Mouse (Mus musculus) heart, embryonic 12.5 days (tissue): Measurements from ENCODE around the gene Erbb4. TPM values are rescaled to one million over a fixed set of nuclear protein-coding genes. Genes with fewer than 3 reads are reported as not detected.

Experiments used
- ATAC-seq: fragments of 200-750 bp; cut with Nextera tagmentation; 2 replicates; pipeline ENCODE4 v1.8.0; 2017; ENCODE audit warnings: moderate TSS enrichment, moderate library complexity; ENCODE audit not compliant: insufficient number of reproducible peaks, low FRiP score
- H3K27ac ChIP-seq: fragments of 300-500 bp; sonication (generic); 2 replicates; pipeline ENCODE4 v1.5.1; 2016; ENCODE audit warnings: mild to moderate bottlenecking, moderate library complexity; ENCODE audit not compliant: poor library complexity, severe bottlenecking
- H3K27me3 ChIP-seq: fragments of 300-500 bp; sonication (generic); replicated peaks from 2 replicates; pipeline ENCODE4 v1.6.1; 2016; ENCODE audit warnings: mild to moderate bottlenecking, moderate library complexity
- H3K36me3 ChIP-seq: fragments of 300-500 bp; sonication (generic); 2 replicates; pipeline ENCODE4 v1.6.1; 2016; ENCODE audit warnings: mild to moderate bottlenecking, moderate library complexity
- H3K4me1 ChIP-seq: fragments of 300-500 bp; sonication (generic); replicated peaks from 2 replicates; pipeline ENCODE4 v1.6.1; 2016; ENCODE audit warnings: mild to moderate bottlenecking
- H3K4me2 ChIP-seq: fragments of 300-500 bp; sonication (generic); 2 replicates; pipeline ENCODE4 v1.6.1; 2016; ENCODE audit warnings: mild to moderate bottlenecking, moderate library complexity
- H3K4me3 ChIP-seq: fragments of 300-500 bp; sonication (generic); 2 replicates; pipeline ENCODE4 v1.5.1; 2016; ENCODE audit warnings: mild to moderate bottlenecking
- H3K9ac ChIP-seq: fragments of 300-500 bp; sonication (generic); 2 replicates; pipeline ENCODE4 v1.6.1; 2016; ENCODE audit warnings: mild to moderate bottlenecking, moderate library complexity
- H3K9me3 ChIP-seq: fragments of 300-500 bp; sonication (generic); replicated peaks from 2 replicates; pipeline ENCODE4 v1.6.1; 2016; ENCODE audit warnings: mild to moderate bottlenecking, moderate library complexity
- WGBS: fragments of 180-500 bp; shearing (Covaris S2); methylation state at CpG from one replicate; pipeline ENCODE4 v1.1.7; 2016; 5-methylcytosine and 5-hydroxymethylcytosine counted together
- polyA plus RNA-seq: library from polyadenylated mRNA; unstranded; fragments of >200 nt; fragmentation: Nextera tagmentation; extraction: Ambion mirVana; gene quantifications from 2 replicates; pipeline ENCODE4 v1.2.1, GENCODE M21; 2016

The Erbb4 gene
- polyA plus RNA-seq, 1 experiment from 2014 or later = 13.6 TPM

DNA sequence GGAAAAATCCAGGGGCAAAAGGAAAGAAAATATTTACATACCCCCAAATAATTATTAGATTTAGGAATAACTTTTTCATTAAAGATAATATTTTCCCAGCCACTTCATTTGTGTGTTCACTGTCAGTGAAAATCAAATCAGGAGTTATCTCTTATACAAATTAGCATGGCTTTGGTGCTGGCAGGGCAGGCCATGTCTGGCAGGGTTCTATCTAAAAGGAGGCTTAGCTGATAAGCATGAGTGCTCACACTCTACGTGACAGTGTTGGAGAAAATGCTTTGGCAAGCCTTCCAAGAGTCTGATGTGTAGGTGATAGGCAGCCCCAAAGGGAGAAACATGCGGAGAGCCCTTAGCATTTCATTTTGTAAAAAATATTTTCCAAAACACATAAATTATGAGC, 164.7 kb downstream of the Erbb4 start:
- 4% methylated on average over 2 of the region's 2 CpGs for WGBS
- Histone ChIP-seq H3K4me3 (no peak overlapping the region), H3K4me1 (peaks cover 7% of the 10 kb centered on the region; the same call in 1 of the 2 replicates)

DNA sequence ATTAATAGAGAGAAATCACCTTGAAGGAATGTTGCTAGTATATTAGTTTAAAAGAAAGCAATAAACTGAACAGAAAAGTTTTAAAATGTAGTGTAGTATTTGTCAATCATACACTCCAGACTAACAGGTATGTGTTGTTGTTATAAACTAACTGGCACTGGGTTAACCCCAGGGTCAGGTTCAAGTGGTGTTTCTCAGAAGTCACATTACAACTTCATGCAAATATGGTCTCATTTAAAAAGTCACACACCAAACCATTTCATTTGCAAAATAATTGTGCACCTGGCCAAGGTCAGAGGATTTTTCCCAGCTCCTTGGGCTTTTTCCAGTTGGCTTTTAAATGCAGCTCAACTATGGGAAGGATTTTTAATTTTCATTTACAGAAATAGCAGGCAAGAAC, 173.1 kb downstream of the Erbb4 start:
- Histone ChIP-seq H3K4me3 (no peak overlapping the region), H3K36me3 (no peaks in the 10 kb centered on the region), H3K27ac (no peak overlapping the region), H3K27me3 (no peaks in the 10 kb centered on the region), H3K9ac (no peak overlapping the region), H3K9me3 (no peaks in the 10 kb centered on the region), H3K4me1 (peaks cover 20% of the 10 kb centered on the region), H3K4me2 (no peak overlapping the region)
- ATAC-seq = no peak

More for the DNA sequence above, 164.7 kb downstream of the Erbb4 start:
- no peaks in the 10 kb centered on the region for H3K27me3 ChIP-seq
- H3K9ac ChIP-seq = no peak overlapping the region
- H3K27ac ChIP-seq = no peak overlapping the region
- no peaks in the 10 kb centered on the region for H3K36me3 ChIP-seq
- H3K9me3 ChIP-seq = no peaks in the 10 kb centered on the region
- ATAC-seq = no peak
- 0 out of 2 replicates have a peak overlapping the region, but pooled peaks have one; percentile 15 for H3K4me2 ChIP-seq

DNA sequence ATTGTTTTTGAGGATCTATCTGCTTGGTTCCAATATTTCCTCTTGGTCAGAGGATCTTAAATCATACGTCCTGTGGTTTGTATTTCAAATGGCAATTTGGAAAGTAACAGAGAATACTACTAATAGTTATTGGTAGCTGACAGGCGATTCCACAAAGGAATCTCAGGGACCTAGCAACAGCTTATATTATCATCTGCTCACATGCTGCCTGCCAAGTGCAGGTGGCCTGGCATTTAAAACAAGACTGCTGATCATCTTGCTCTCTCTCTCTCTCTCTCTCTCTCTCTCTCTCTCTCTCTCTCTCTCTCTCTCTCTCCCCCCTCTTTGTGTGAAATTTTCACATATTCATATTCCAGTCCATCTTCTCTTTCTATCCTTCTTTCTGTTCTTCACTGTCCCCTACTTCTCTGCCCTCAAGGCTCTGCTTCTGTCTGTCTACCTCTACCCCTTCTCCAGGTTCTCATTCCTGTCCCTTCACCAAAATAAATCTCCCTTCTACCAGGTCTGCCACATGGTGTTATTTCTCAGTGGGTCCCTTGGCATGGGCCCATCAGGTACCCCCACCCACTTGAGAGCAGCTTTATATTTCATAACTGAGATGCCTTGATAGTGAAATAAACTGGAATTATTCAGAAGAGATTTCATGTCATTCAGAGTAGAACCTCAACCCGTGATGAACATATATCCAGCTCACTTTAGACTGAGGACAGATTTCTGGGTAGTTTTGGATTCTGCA, 174.4 kb downstream of the Erbb4 start:
- H3K4me2 ChIP-seq = no peak overlapping the region
- H3K27ac ChIP-seq = peak overlapping the region; percentile 38
- H3K9me3 ChIP-seq = no peaks in the 10 kb centered on the region
- H3K4me1 ChIP-seq = peaks cover 23% of the 10 kb centered on the region
- WGBS = 61% methylated on average over 3 of the region's 3 CpGs
- ATAC-seq = no peak
- no peak overlapping the region for H3K9ac ChIP-seq
- no peaks in the 10 kb centered on the region for H3K27me3 ChIP-seq
- no peak overlapping the region for H3K4me3 ChIP-seq
- H3K36me3 ChIP-seq = no peaks in the 10 kb centered on the region

DNA sequence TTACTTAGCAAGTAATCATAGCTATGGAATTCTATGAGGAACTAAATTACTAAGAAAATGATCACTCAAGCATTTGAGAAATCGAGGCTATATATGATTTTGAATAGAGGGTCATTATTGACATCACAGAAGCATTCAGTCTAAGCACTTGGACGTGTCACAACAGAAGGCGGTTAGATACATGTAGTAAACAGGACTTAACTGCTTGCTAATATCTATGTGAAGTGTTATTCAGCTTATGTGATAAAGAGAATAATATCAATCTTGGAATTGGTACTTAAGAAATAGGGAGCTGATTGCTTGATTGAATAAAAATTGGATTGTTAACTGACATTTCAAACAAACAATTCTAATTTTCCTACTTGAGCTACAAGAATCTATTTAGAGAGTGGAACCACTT, 190.0 kb downstream of the Erbb4 start:
- no peak for ATAC-seq
- Histone ChIP-seq H3K4me2 (no peak overlapping the region), H3K4me1 (no peaks in the 10 kb centered on the region), H3K4me3 (no peak overlapping the region), H3K27me3 (no peaks in the 10 kb centered on the region), H3K27ac (no peak overlapping the region), H3K36me3 (no peaks in the 10 kb centered on the region), H3K9me3 (no peaks in the 10 kb centered on the region), H3K9ac (no peak overlapping the region)
- WGBS = 84% methylated on average over 3 of the region's 3 CpGs

DNA sequence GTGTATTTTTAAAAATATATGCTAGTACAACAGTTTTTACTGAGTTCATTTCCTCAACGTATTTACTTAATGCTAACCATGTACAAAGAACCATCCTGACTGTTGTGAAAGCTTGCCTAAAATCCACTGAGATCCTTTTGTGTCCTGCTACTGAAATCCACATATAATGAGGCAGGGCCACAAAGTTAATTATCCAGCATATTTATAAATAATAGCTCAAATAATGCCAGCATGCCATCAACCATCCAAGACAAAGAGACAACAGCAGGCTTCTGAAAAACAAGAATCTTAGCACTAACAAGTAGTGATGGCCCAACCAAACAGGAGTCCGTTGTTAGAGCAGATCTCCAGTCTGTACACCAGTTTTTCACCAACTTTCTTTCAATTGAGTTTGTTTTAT, 215.8 kb downstream of the Erbb4 start:
- 88% methylated on average over 2 of the region's 2 CpGs for WGBS

DNA sequence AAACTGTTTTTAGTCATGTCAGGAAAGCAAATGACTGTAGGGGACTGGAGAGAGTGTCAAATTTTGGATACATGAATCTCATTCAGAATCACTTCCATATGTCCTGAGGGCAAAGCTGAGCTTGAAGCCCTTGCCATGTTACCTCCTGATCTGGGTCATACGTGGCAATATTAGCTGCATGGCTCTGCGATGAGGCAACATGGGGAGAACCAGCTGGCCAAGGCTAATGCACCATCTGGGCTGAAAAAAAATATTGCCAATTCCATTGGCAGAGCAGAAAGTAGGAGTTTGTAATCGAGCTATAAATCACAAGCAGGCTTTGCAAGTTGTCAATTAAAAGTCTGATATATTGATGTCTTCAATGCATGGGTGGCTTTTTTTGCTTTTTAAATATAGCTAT, 221.0 kb downstream of the Erbb4 start:
- H3K9ac ChIP-seq = no peak overlapping the region
- ATAC-seq = no peak

More for the DNA sequence above, 215.8 kb downstream of the Erbb4 start:
- no peak overlapping the region for H3K4me3 ChIP-seq
- H3K27me3 ChIP-seq = no peaks in the 10 kb centered on the region
- no peak for ATAC-seq
- no peaks in the 10 kb centered on the region for H3K9me3 ChIP-seq
- no peak overlapping the region for H3K27ac ChIP-seq
- H3K4me2 ChIP-seq = no peak overlapping the region
- no peak overlapping the region for H3K9ac ChIP-seq
- H3K4me1 ChIP-seq = 0 out of 2 replicates have a peak, but pooled peaks cover 3% of the 10 kb centered on the region
- no peaks in the 10 kb centered on the region for H3K36me3 ChIP-seq

DNA sequence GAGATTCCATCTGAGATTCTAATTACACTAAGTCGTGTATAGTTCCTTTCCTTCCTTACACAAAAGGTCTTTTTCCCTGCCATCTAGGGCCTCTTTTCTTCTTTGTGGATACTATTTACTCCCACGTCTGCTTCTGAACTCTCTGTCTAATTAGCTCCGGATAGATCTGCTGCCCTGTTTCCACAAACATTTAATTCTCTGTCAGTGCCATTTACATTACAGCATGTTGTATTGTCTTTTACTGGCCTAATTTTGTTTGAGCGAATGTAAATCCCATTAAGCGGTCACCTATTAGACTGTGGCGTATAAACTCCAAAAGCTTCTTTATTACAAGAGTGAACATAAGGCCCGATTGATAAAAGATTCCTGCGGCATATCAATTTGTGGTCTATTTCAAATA, 232.9 kb downstream of the Erbb4 start:
- H3K27ac ChIP-seq = no peak overlapping the region
- no peak overlapping the region for H3K4me2 ChIP-seq
- H3K36me3 ChIP-seq = no peaks in the 10 kb centered on the region
- H3K27me3 ChIP-seq = no peaks in the 10 kb centered on the region
- no peak overlapping the region for H3K9ac ChIP-seq
- no peak overlapping the region for H3K4me3 ChIP-seq
- peaks cover 6% of the 10 kb centered on the region for H3K4me1 ChIP-seq
- H3K9me3 ChIP-seq = no peaks in the 10 kb centered on the region
- WGBS = 85% methylated on average over 8 of the region's 8 CpGs
- no peak for ATAC-seq

More for the DNA sequence above, 221.0 kb downstream of the Erbb4 start:
- Histone ChIP-seq H3K4me2 (no peak overlapping the region), H3K36me3 (no peaks in the 10 kb centered on the region), H3K4me1 (no peaks in the 10 kb centered on the region), H3K27me3 (no peaks in the 10 kb centered on the region), H3K4me3 (no peak overlapping the region), H3K27ac (no peak overlapping the region), H3K9me3 (no peaks in the 10 kb centered on the region)
- WGBS = 72% methylated on average over 3 of the region's 3 CpGs

DNA sequence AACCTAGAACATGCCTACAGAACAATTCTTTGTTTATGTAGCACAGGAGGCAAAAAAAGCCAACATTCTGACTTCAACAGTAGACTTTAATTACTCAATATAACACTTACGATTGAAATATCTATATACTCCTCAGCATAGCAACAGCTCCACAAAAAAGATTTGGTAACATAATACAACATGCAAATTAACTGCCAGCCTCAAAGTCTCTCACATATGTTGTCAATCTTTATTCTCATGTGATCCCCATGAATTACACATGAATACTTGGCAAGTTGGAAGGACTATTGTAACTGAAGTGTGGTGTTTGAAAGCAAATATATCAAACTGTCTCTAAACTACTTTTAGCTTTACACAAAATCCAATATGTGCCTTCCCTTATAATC, 234.2 kb downstream of the Erbb4 start:
- Histone ChIP-seq H3K27ac (no peak overlapping the region), H3K9me3 (no peaks in the 10 kb centered on the region), H3K27me3 (no peaks in the 10 kb centered on the region), H3K4me3 (no peak overlapping the region), H3K4me1 (peaks cover 6% of the 10 kb centered on the region), H3K9ac (no peak overlapping the region), H3K4me2 (no peak overlapping the region), H3K36me3 (no peaks in the 10 kb centered on the region)
- ATAC-seq = no peak
- 85% methylated on average over 1 of the region's 1 CpGs for WGBS

DNA sequence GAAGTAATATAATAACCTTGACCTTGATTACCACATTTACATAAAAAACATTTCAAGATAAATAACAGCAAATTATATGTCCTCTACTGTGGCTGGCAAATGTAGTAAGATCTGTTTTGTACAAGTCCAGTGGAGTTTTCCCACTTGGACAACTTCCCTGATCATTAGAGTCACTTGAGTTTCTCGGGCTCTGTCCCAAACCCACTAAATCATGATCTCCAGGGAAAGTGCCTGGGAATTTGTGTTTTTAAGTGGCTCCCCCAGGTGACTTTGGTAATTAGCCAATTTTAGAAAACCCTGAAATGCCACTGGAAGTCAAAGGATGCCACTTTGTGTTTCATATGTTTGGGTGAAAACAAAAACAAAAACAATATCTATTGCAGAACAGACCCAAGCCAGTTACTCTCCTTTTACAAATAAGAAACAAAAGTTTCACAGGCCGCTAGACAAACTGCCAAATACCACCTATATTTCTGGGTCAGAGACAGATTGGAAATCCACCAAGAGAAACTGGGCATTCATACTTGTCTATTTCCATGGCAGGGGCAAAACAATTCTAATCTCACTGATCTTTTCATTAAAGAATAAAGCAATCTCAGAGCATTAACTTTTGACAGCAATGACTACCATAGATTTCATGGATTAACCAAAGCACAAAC, 234.8 kb downstream of the Erbb4 start:
- H3K36me3 ChIP-seq = no peaks in the 10 kb centered on the region
- no peaks in the 10 kb centered on the region for H3K9me3 ChIP-seq
- 71% methylated on average over 2 of the region's 2 CpGs for WGBS
- no peak for ATAC-seq
- H3K4me1 ChIP-seq = peaks cover 6% of the 10 kb centered on the region
- no peak overlapping the region for H3K4me3 ChIP-seq
- no peak overlapping the region for H3K27ac ChIP-seq
- no peak overlapping the region for H3K4me2 ChIP-seq
- no peaks in the 10 kb centered on the region for H3K27me3 ChIP-seq
- H3K9ac ChIP-seq = no peak overlapping the region

DNA sequence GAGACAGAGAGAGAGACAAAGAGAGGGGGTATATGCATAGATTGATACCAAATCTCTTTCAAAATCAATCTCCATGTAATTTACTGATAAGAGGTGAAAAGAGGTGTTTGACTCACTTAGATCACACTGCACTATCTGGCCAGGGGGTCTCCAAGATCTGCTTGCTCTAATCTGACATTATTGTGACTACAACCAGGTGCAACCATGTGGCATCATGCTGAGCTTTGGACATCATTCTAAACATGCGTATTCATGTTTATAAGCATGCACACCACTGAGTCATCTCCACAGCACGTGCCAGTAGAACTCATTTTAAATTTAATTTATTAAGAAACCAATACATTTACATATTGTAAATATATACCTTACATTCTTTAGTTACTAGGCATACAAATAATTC, 247.5 kb downstream of the Erbb4 start:
- no peak for ATAC-seq
- no peaks in the 10 kb centered on the region for H3K9me3 ChIP-seq

DNA sequence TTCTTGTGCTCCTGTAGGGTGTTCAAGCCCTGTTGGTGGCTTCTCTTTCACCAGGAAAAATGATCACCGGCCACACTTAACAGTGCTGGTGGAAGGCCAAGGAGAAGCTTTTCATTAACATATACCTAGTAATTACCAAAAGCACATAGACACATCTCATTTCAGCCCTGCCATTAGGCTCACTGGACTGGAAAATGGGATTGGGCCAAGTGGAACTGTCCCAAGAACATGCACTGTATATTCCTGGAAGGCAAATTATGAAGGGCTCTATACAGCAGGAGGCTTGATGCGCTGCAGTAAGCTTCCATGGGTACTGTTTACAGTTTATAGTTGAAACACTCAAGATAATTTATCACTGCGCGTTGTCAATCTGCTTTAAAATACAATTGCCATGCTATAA, 248.4 kb downstream of the Erbb4 start:
- H3K36me3 ChIP-seq = no peaks in the 10 kb centered on the region
- H3K4me2 ChIP-seq = no peak overlapping the region
- no peaks in the 10 kb centered on the region for H3K27me3 ChIP-seq
- H3K27ac ChIP-seq = no peak overlapping the region
- H3K4me1 ChIP-seq = no peaks in the 10 kb centered on the region
- WGBS = 93% methylated on average over 4 of the region's 4 CpGs
- H3K9ac ChIP-seq = no peak overlapping the region
- ATAC-seq = no peak
- H3K9me3 ChIP-seq = no peaks in the 10 kb centered on the region
- no peak overlapping the region for H3K4me3 ChIP-seq

More for the DNA sequence above, 247.5 kb downstream of the Erbb4 start:
- no peak overlapping the region for H3K4me2 ChIP-seq
- no peaks in the 10 kb centered on the region for H3K4me1 ChIP-seq
- H3K4me3 ChIP-seq = no peak overlapping the region
- no peak overlapping the region for H3K9ac ChIP-seq
- H3K27ac ChIP-seq = no peak overlapping the region
- H3K27me3 ChIP-seq = no peaks in the 10 kb centered on the region
- H3K36me3 ChIP-seq = no peaks in the 10 kb centered on the region
- 90% methylated on average over 2 of the region's 2 CpGs for WGBS
